Mouse (Mus musculus) hindbrain, embryonic 15.5 days (tissue): ENCODE measurements around the gene Elovl5. TPM values are rescaled to one million over a fixed set of nuclear protein-coding genes. Genes with fewer than 3 reads are reported as not detected.
A peak's percentile ranks its signal among the peaks of the same experiment; 100 is the strongest.

Experiments used
- ATAC-seq: fragments of 200-750 bp; cut with Nextera tagmentation; 2 replicates; pipeline ENCODE4 v1.8.0; 2017; ENCODE audit warnings: low read depth, moderate number of reproducible peaks, moderate TSS enrichment; ENCODE audit not compliant: low FRiP score
- H3K27ac ChIP-seq: fragments of 300-500 bp; sonication (generic); replicated peaks from 2 replicates; pipeline ENCODE4 v1.5.1; 2015; ENCODE audit warnings: mild to moderate bottlenecking, inconsistent platforms
- H3K27me3 ChIP-seq: fragments of 300-500 bp; sonication (generic); 2 replicates; pipeline ENCODE4 v1.6.1; 2015; ENCODE audit warnings: control low read depth, inconsistent platforms
- H3K36me3 ChIP-seq: fragments of 300-500 bp; sonication (generic); 2 replicates; pipeline ENCODE4 v1.6.1; 2015; ENCODE audit warnings: control low read depth, inconsistent platforms
- H3K4me1 ChIP-seq: fragments of 300-500 bp; sonication (generic); replicated peaks from 2 replicates; pipeline ENCODE4 v1.6.1; 2015; ENCODE audit warnings: control low read depth, inconsistent platforms
- H3K4me2 ChIP-seq: fragments of 300-500 bp; sonication (generic); 2 replicates; pipeline ENCODE4 v1.6.1; 2015; ENCODE audit warnings: moderate library complexity, mild to moderate bottlenecking, inconsistent platforms
- H3K4me3 ChIP-seq: fragments of 300-500 bp; sonication (generic); 2 replicates; pipeline ENCODE4 v1.5.1; 2015; ENCODE audit warnings: mild to moderate bottlenecking, inconsistent platforms
- H3K9ac ChIP-seq: fragments of 300-500 bp; sonication (generic); 2 replicates; pipeline ENCODE4 v1.6.1; 2015; ENCODE audit warnings: inconsistent platforms
- H3K9me3 ChIP-seq: fragments of 300-500 bp; sonication (generic); 2 replicates; pipeline ENCODE4 v1.6.1; 2016; ENCODE audit warnings: control low read depth, inconsistent platforms
- WGBS: fragments of 180-500 bp; shearing (Covaris S2); methylation state at CpG from one replicate; pipeline ENCODE4 v1.1.7; 2015; 5-methylcytosine and 5-hydroxymethylcytosine counted together
- polyA plus RNA-seq: library from polyadenylated mRNA; unstranded; fragments of >200 nt; fragmentation: Nextera tagmentation; extraction: Ambion mirVana; gene quantifications from 2 replicates; pipeline ENCODE4 v1.2.1, GENCODE M21; 2015

The Elovl5 gene
- polyA plus RNA-seq, 1 experiment from 2014 or later: 67.1 TPM

DNA sequence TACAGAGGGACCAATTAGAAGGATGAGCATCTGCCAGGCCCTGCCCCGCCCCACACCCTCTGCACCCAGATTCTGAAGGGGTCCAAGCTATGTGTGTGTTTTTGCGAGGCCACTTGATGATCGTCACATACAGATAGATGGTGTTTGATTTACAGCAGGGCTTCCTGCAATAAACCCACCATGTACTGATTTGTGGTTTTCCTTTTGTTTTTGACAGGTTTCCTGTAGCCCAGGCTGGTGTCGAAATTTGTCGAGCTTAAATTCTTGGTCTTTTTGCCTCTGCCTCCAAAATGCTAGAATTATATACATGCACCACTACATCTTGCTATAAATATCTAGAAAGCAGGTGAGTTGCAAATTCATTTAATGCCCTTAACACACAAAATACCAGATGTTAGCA, 93.0 kb downstream of the Elovl5 start:
- no peak overlapping the region for H3K4me2 ChIP-seq
- H3K4me3 ChIP-seq: no peak overlapping the region
- 90% methylated on average over 5 of the region's 5 CpGs for WGBS
- no peaks in the 10 kb centered on the region for H3K4me1 ChIP-seq
- ATAC-seq: no peak
- H3K36me3 ChIP-seq: no peaks in the 10 kb centered on the region
- H3K9me3 ChIP-seq: no peaks in the 10 kb centered on the region
- H3K27me3 ChIP-seq: no peaks in the 10 kb centered on the region
- H3K9ac ChIP-seq: no peak overlapping the region
- H3K27ac ChIP-seq: no peak overlapping the region

DNA sequence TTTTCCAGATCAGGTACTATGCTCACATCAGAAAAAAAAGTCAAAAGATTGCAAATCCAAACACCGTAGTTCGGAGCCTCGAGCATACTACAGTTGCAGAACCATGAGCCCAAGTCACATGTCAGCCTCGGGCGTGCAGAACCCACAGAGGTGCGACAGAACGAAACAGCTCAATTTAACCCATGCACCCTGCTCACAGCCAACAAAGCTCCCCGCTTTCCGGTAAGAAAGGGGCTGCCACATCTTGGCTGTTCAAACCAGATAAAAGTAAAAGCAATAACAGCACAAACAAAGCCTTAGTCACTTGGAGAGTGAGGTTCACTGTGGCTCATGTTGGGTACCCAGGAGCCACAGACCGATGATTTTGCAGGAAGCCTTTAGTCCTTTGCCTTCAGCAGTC, 93.5 kb downstream of the Elovl5 start:
- no peak overlapping the region for H3K9ac ChIP-seq
- 85% methylated on average over 10 of the region's 10 CpGs for WGBS
- no peak for ATAC-seq

DNA sequence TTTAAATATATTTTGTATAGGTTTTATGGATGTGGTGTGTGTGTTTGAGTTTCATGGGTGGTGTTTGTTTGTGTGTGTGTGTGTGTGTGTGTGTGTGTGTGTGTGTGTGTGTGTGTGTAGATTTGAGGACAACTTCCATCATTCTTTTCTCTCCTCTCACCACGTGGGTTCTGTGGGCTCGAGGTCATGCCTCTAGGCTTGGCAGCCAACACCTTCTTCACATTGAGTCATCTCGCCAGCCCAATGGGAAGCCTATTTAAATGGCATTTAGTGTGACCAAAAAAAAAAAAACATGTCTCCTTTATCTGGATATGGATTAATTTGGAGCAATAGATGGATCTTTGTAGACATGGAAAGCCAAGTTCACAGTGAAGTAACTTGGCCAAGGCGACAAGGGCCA, 94.9 kb downstream of the Elovl5 start:
- WGBS: 80% methylated on average over 4 of the region's 4 CpGs
- Histone ChIP-seq H3K27ac (no peak overlapping the region), H3K27me3 (no peaks in the 10 kb centered on the region), H3K36me3 (no peaks in the 10 kb centered on the region), H3K4me2 (no peak overlapping the region), H3K9ac (no peak overlapping the region), H3K4me1 (no peaks in the 10 kb centered on the region), H3K9me3 (no peaks in the 10 kb centered on the region), H3K4me3 (no peak overlapping the region)
- ATAC-seq: no peak

More for the DNA sequence above, 93.5 kb downstream of the Elovl5 start:
- no peaks in the 10 kb centered on the region for H3K4me1 ChIP-seq
- H3K4me3 ChIP-seq: no peak overlapping the region
- no peak overlapping the region for H3K27ac ChIP-seq
- H3K36me3 ChIP-seq: no peaks in the 10 kb centered on the region
- H3K4me2 ChIP-seq: no peak overlapping the region
- no peaks in the 10 kb centered on the region for H3K27me3 ChIP-seq
- H3K9me3 ChIP-seq: no peaks in the 10 kb centered on the region

DNA sequence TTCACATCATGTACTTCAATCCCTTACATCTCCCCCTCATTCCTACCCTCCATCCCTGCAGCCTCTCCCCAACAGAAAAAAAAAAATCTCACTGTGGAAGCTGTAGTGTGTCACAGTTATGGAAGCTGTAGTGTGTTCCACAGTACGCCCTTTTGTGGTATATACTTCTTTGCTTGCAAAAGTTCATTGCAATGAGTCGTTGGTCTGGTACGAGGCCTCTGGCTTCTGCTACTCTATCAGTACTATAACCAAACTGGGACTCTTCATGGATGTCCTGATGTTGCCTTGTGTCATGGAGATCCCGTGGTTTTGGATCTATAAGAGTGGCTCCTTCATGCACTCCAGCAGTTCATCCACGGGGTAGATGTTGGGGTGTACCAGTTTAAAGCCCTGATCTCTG, 95.5 kb downstream of the Elovl5 start:
- WGBS: 96% methylated on average over 5 of the region's 5 CpGs
- Histone ChIP-seq H3K27me3 (no peaks in the 10 kb centered on the region), H3K36me3 (no peaks in the 10 kb centered on the region), H3K9me3 (no peaks in the 10 kb centered on the region), H3K9ac (no peak overlapping the region), H3K4me3 (no peak overlapping the region), H3K4me2 (no peak overlapping the region), H3K4me1 (no peaks in the 10 kb centered on the region), H3K27ac (no peak overlapping the region)
- ATAC-seq: no peak

DNA sequence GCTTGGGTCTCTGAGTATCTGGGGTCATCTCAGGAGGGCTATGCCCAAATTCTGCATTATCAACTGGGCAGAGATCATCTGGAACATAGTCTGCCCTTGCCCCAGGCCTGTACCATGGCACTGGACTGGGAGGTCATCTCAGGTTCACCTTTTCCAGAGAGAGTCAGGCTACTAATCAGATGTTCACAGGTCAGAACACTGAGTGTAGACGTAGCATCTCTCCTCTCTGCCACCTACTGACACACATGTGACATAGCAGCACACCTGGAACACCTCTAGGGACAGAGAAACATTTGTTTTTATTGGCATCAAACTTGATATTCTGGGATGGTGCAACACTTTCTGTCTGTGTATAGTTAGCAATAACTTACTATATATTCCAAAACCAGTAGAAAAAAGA, 96.6 kb downstream of the Elovl5 start:
- no peaks in the 10 kb centered on the region for H3K9me3 ChIP-seq
- H3K27me3 ChIP-seq: no peaks in the 10 kb centered on the region
- H3K4me1 ChIP-seq: no peaks in the 10 kb centered on the region
- WGBS: 42% methylated on average over 1 of the region's 1 CpGs
- H3K4me2 ChIP-seq: no peak overlapping the region
- no peak for ATAC-seq
- no peak overlapping the region for H3K9ac ChIP-seq
- H3K4me3 ChIP-seq: no peak overlapping the region
- no peak overlapping the region for H3K27ac ChIP-seq
- no peaks in the 10 kb centered on the region for H3K36me3 ChIP-seq

DNA sequence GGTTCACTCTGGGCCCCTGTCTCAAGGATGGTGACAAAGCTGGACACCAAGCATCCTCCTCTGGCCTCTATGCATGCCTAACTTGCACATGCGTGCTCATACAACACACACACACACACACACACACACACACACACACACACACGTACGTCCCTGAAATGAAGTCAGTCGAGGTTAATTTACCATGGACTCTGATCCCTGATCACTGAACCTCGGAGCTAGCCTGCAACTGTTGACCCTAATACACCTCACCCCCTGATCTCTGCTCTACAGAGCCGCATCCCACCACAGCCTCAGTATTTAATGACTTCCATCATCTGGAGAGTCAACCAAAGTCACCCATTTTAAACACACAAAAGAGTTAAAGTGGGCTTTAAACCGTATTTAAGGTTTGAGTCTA, 98.7 kb downstream of the Elovl5 start:
- H3K27me3 ChIP-seq: no peaks in the 10 kb centered on the region
- H3K4me2 ChIP-seq: no peak overlapping the region
- ATAC-seq: no peak
- no peak overlapping the region for H3K4me3 ChIP-seq
- no peaks in the 10 kb centered on the region for H3K4me1 ChIP-seq
- no peak overlapping the region for H3K27ac ChIP-seq
- H3K36me3 ChIP-seq: no peaks in the 10 kb centered on the region
- H3K9ac ChIP-seq: no peak overlapping the region
- no peaks in the 10 kb centered on the region for H3K9me3 ChIP-seq
- WGBS: 77% methylated on average over 7 of the region's 7 CpGs

DNA sequence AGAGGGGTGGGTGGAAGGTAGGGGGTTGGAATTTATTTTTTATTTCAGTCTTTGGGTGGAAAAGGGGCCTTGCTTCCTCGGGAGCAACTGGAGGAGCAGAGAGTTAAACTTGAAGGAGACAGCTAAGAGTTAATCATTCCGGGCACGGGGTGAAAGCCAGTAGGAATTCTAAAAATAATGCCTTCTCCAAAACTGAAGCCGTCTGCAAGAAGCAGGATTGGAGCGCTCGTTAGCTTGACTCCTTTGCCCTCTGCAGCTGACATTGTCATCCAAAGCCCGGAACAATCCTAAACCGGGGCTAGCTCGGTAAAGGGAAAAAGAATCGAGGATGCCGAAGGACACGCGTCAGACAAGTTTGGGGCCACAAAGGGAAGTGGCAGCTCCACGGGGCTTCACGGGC, 99.1 kb downstream of the Elovl5 start:
- ATAC-seq: no peak
- peak overlapping the region; percentile 27 for H3K4me2 ChIP-seq
- WGBS: 59% methylated on average over 15 of the region's 15 CpGs

DNA sequence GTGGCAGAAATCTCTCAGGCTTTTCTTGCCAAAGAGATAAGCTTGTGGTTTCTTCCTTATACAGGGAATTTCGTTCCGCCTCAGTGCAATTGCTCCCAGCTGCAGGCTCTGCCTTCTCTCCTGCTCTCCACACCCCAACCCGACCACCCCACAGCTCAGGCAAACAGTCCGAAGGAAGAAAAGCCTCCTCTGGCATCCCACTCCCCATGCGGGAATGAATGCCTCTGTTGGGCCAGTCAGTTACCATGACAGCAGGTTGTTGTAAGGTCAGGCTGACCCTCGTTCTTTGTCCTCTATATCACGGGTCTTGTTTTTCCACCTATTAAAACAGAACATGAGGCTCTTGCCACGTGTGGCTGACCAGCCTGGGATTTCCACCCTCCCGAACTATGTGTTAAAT, 104.1 kb downstream of the Elovl5 start:
- no peaks in the 10 kb centered on the region; the same call in 1 of the 2 replicates for H3K4me1 ChIP-seq
- 0 out of 2 replicates have a peak, but pooled peaks have one; percentile 49 for ATAC-seq
- no peak overlapping the region for H3K4me3 ChIP-seq
- WGBS: 7% methylated on average over 9 of the region's 9 CpGs
- no peaks in the 10 kb centered on the region for H3K27me3 ChIP-seq
- no peaks in the 10 kb centered on the region for H3K36me3 ChIP-seq
- H3K27ac ChIP-seq: no peak overlapping the region
- no peaks in the 10 kb centered on the region for H3K9me3 ChIP-seq
- no peak overlapping the region for H3K4me2 ChIP-seq
- H3K9ac ChIP-seq: no peak overlapping the region

More for the DNA sequence above, 99.1 kb downstream of the Elovl5 start:
- no peak overlapping the region for H3K9ac ChIP-seq
- H3K4me1 ChIP-seq: no peaks in the 10 kb centered on the region; the same call in 1 of the 2 replicates
- H3K9me3 ChIP-seq: no peaks in the 10 kb centered on the region
- H3K4me3 ChIP-seq: no peak overlapping the region
- no peaks in the 10 kb centered on the region for H3K36me3 ChIP-seq
- no peak overlapping the region for H3K27ac ChIP-seq
- no peaks in the 10 kb centered on the region for H3K27me3 ChIP-seq

DNA sequence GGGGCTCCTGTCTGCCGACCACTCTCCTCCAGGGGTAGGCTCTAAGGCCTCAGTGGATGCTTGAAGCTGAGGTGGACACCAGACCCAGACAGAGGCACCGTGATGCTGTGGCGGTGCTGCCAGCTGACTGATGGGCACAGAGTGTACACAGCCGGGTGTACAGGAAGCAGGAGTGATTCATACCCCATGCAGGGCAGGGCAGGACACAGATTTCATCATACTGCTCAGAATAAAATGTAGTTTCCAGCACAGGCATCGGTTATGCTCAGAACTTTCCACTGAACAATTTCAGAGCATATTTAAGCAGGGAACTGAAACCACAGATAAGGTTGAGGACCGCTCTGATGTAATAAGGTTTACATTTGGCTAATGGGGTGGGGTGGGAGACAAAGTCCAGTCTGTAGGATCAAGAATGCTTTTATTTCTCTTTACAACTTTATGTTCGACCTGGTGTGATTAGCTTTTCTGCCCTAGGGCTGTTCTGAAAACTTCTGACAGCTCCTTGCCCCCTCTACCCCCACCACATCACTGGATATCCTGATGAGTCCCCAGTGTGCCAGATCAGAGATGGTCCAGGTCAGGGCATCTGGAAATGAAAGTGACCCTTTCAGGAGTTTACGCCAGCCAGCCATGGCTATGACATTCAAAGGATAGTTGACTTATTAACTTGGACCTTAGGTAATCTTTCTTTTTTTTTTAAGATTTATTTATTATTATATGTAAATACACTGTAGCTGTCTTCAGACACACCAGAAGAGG, 105.2 kb downstream of the Elovl5 start:
- Histone ChIP-seq H3K4me1 (no peaks in the 10 kb centered on the region; the same call in 1 of the 2 replicates), H3K9ac (no peak overlapping the region), H3K4me2 (no peak overlapping the region), H3K9me3 (no peaks in the 10 kb centered on the region), H3K27ac (no peak overlapping the region), H3K4me3 (no peak overlapping the region), H3K27me3 (no peaks in the 10 kb centered on the region), H3K36me3 (no peaks in the 10 kb centered on the region)
- WGBS: 73% methylated on average over 8 of the region's 8 CpGs
- ATAC-seq: no peak

DNA sequence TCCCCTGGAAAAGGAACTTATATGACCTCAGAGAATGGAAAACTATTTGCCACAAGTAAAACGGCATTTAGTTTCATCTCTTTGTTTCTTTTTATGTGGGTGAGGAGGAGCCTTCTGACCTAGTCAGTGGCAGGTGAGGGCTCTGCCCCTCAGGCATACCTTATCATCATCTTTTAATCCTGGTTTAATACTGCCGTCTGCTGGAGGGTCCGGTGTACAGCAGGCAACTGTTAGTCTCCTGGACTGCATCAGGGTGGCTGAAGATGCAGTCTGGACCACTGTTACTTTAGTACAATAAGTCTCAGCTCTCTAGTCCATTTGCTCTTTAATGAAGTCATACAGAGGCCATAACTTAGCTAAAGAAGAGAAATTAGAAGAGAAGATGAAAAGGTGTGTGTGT, 107.7 kb downstream of the Elovl5 start:
- Histone ChIP-seq H3K4me3 (no peak overlapping the region), H3K27me3 (no peaks in the 10 kb centered on the region), H3K9ac (no peak overlapping the region), H3K4me2 (no peak overlapping the region), H3K27ac (no peak overlapping the region), H3K9me3 (no peaks in the 10 kb centered on the region), H3K36me3 (no peaks in the 10 kb centered on the region), H3K4me1 (no peaks in the 10 kb centered on the region; the same call in 1 of the 2 replicates)
- peak; percentile 74; the same call in 1 of the 2 replicates for ATAC-seq
- WGBS: 18% methylated on average over 3 of the region's 3 CpGs

DNA sequence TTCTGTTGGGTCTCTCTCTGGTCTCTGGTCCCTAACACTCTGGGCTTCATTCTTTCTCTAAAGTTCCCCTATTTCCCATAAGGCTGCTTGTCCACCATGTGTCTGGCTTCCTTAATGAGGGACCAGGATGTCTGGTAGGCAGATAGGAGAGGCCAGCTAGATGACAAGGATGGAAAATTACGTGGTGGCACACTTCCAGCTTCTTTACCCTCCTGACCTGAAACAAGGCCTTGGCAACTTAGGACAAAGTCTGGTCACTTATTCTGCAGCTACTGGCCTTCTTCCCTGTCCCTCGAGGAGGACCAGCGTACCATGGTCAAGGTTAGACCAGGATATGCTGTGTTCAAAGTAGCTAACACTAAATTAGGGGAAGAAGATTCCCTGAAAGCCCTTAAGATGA, 109.9 kb downstream of the Elovl5 start:
- WGBS: 79% methylated on average over 3 of the region's 3 CpGs
- Histone ChIP-seq H3K27me3 (no peaks in the 10 kb centered on the region), H3K36me3 (no peaks in the 10 kb centered on the region), H3K9ac (no peak overlapping the region), H3K4me1 (no peaks in the 10 kb centered on the region), H3K4me2 (no peak overlapping the region), H3K27ac (no peak overlapping the region), H3K9me3 (no peaks in the 10 kb centered on the region), H3K4me3 (no peak overlapping the region)
- ATAC-seq: no peak

DNA sequence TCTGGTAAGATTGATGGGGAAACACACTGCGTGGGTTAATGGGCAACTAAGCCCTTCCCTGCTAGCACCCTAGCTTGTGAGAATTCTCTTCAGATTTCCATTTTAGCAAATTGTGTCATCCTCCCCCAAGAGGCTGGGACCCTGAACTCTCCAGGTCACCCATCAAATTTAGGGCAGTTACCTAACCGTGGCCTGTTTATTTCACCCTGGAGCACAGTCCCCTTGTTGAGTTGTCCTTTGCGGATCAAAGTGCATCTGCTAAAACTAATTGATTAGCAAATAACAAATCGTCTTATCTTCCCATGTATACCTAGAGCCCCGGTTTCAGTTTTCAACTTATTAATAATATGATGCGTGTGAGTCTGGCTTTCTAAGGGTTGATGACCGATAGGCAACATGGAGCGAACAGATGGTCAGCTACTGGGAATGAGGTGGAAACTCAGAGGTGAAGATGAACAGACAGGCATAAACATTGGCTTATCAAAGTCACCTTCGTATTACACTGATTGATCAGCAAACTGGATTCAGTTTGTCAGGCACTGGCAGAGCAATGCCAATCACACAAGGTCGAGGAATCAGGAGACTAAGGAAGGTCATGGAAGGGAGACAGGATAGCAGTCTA, 113.8 kb downstream of the Elovl5 start:
- Histone ChIP-seq H3K9ac (no peak overlapping the region), H3K4me3 (no peak overlapping the region), H3K4me1 (no peaks in the 10 kb centered on the region), H3K27me3 (no peaks in the 10 kb centered on the region), H3K4me2 (no peak overlapping the region), H3K9me3 (no peaks in the 10 kb centered on the region), H3K36me3 (no peaks in the 10 kb centered on the region), H3K27ac (no peak overlapping the region)
- WGBS: 90% methylated on average over 10 of the region's 10 CpGs
- ATAC-seq: no peak
